Mouse (Mus musculus): Measurements from ENCODE around the gene Gan.

GRCm38 (mm10) chr8:117177236-117177635 is 19.3 kb downstream of the Gan start:
- TF ChIP-seq CHD2 (IDR thresholded peaks at IDR 0.05; ENCODE audit: low read depth, low read length) (no peak), MAFK (IDR thresholded peaks at IDR 0.05; ENCODE audit: insufficient read depth, low read depth, low read length) (no peak), ZNF384 (IDR thresholded peaks at IDR 0.05; ENCODE audit: low read depth, low read length) (no peak)
